Mouse (Mus musculus) neural tube, embryonic 15.5 days (tissue): ENCODE measurements around the gene Il10. TPM values are rescaled to one million over a fixed set of nuclear protein-coding genes. Genes with fewer than 3 reads are reported as not detected.
"Not testable (repeated sequence)": the region's sequence is repeated elsewhere in the genome, so short reads cannot be mapped to it uniquely, and the experiment has no call there.

Source experiments
- ATAC-seq: fragments of 200-750 bp; cut with Nextera tagmentation; 2 replicates; pipeline ENCODE4 v1.8.0; 2017; ENCODE audit warnings: mild to moderate bottlenecking, moderate TSS enrichment, moderate library complexity; ENCODE audit not compliant: low FRiP score
- H3K27ac ChIP-seq: fragments of 300-500 bp; sonication (generic); replicated peaks from 2 replicates; pipeline ENCODE4 v1.5.1; 2015; ENCODE audit warnings: mild to moderate bottlenecking, inconsistent platforms
- H3K27me3 ChIP-seq: fragments of 300-500 bp; sonication (generic); replicated peaks from 2 replicates; pipeline ENCODE4 v1.6.1; 2015; ENCODE audit warnings: inconsistent platforms
- H3K36me3 ChIP-seq: fragments of 300-500 bp; sonication (generic); 2 replicates; pipeline ENCODE4 v1.6.1; 2015; ENCODE audit warnings: inconsistent platforms
- H3K4me1 ChIP-seq: fragments of 300-500 bp; sonication (generic); 2 replicates; pipeline ENCODE4 v1.6.1; 2015; ENCODE audit warnings: inconsistent platforms
- H3K4me2 ChIP-seq: fragments of 300-500 bp; sonication (generic); 2 replicates; pipeline ENCODE4 v1.6.1; 2015; ENCODE audit warnings: inconsistent platforms, mild to moderate bottlenecking, moderate library complexity
- H3K4me3 ChIP-seq: fragments of 300-500 bp; sonication (generic); replicated peaks from 2 replicates; pipeline ENCODE4 v1.5.1; 2015; ENCODE audit warnings: mild to moderate bottlenecking, inconsistent platforms
- H3K9ac ChIP-seq: fragments of 300-500 bp; sonication (generic); replicated peaks from 2 replicates; pipeline ENCODE4 v1.6.1; 2015; ENCODE audit warnings: mild to moderate bottlenecking, inconsistent platforms
- H3K9me3 ChIP-seq: fragments of 300-500 bp; sonication (generic); replicated peaks from 2 replicates; pipeline ENCODE4 v1.6.1; 2016; ENCODE audit warnings: inconsistent platforms
- WGBS: fragments of 180-500 bp; shearing (Covaris S2); methylation state at CpG from one replicate; pipeline ENCODE4 v1.1.7; 2015; ENCODE audit warnings: mixed read lengths; 5-methylcytosine and 5-hydroxymethylcytosine counted together
- polyA plus RNA-seq: library from polyadenylated mRNA; unstranded; fragments of >200 nt; fragmentation: Nextera tagmentation; extraction: Ambion mirVana; gene quantifications from 2 replicates; pipeline ENCODE4 v1.2.1, GENCODE M21; 2015

Il10 gene
- polyA plus RNA-seq, 1 experiment from 2014 or later = not detected

DNA sequence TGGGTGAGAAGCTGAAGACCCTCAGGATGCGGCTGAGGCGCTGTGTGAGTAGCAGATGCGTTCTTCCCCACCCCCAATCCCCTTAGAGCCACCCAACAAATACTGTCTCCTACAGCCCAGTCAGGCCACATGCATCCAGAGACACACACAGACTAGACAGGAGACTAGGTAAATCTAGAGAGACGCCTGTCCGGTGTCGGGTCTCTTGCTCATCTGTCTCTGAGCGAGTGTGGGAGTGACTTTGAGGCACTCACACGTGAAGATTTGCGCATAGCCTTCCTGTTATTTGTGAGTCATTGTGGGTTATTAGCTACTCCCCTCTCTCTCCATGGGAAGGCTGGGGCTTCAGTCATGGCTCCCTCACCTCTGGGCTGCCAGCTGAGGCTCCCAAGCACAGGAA, 1.8 kb downstream of the Il10 start:
- ATAC-seq = no peak
- WGBS = 81% methylated on average over 9 of the region's 9 CpGs

GRCm38 (mm10) chr1:131021900-131022590, 2.4 kb downstream of the Il10 start:
- Histone ChIP-seq H3K4me1 (no peaks in the 10 kb centered on the region), H3K4me2 (no peak overlapping the region), H3K9me3 (no peaks in the 10 kb centered on the region), H3K9ac (no peak overlapping the region), H3K27ac (no peak overlapping the region), H3K36me3 (no peaks in the 10 kb centered on the region), H3K4me3 (no peak overlapping the region), H3K27me3 (no peaks in the 10 kb centered on the region)
- WGBS = 83% methylated on average over 11 of the region's 11 CpGs
- no peak for ATAC-seq

More for the DNA sequence above, 1.8 kb downstream of the Il10 start:
- Histone ChIP-seq H3K4me2 (no peak overlapping the region), H3K4me1 (no peaks in the 10 kb centered on the region), H3K27me3 (no peaks in the 10 kb centered on the region), H3K9ac (no peak overlapping the region), H3K4me3 (no peak overlapping the region), H3K36me3 (no peaks in the 10 kb centered on the region), H3K27ac (no peak overlapping the region), H3K9me3 (no peaks in the 10 kb centered on the region)

DNA sequence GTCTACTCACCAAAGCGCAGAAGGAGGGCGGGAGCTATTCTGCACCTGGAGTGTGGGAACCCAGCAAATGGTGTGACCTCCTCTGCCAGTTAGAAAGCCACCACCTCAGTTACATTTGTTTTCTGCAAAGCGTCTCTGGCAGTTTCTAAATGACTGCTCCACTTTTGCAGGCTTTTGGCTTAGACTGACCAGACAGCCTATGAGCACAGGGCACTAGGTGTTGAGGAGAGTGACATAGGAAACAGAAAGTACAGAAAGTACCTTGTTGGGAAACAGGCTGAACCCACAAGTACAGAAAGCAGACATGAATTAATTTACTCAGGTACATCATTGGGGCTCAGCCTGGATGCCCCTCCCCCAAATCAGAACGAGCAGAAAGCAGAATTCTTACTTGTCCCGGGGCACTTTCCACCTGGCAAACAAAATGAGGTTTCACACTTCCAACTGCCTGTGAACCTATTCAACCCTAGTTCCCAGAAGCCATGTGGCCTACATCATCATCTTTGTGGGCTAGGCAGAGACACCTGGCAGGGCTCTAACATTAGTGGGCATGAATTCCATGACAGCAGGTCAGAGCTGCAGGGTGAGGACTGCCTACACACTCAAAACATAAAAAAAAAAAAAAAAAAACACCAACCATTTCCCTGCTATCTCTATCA, 3.1 kb downstream of the Il10 start:
- 68% methylated on average over 5 of the region's 5 CpGs for WGBS
- H3K36me3 ChIP-seq = no peaks in the 10 kb centered on the region
- ATAC-seq = no peak

DNA sequence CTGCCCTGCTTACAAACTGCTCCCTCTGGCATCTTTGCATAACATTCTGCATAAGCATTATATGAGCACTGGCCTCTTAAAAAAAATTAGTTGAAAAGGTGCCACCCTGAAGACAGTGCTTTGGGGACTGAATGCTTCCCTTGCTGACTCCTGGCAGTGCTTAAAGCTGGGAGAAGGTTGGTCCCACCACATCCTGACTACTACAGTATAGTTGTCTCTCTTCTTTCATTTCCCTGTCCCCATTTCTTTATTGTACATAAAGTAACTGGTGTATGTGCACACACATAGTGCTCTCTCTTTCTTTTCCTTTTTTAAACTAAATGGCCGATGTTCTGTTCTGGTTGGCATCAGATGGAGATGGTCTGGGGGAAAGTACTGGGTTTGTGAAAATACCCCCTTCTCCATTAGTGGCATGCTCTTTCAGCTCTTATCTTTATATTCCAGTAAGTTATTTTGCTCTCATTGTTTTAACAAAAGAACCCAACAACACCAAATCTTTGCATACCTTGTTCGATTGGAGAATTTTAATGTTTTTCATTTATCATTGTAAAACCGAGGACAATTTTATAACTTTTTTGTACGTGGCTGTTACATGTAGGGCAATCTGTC, 3.7 kb downstream of the Il10 start:
- WGBS = 85% methylated on average over 4 of the region's 4 CpGs
- not testable (repeated sequence) for H3K27me3 ChIP-seq, H3K36me3 ChIP-seq, H3K4me2 ChIP-seq, H3K27ac ChIP-seq, H3K4me3 ChIP-seq, H3K4me1 ChIP-seq, H3K9ac ChIP-seq, ATAC-seq, H3K9me3 ChIP-seq

More for the DNA sequence above, 3.1 kb downstream of the Il10 start:
- no peak overlapping the region for H3K4me3 ChIP-seq
- no peak overlapping the region for H3K9ac ChIP-seq
- H3K9me3 ChIP-seq = no peaks in the 10 kb centered on the region
- H3K4me2 ChIP-seq = no peak overlapping the region
- no peaks in the 10 kb centered on the region for H3K4me1 ChIP-seq
- H3K27ac ChIP-seq = no peak overlapping the region
- no peaks in the 10 kb centered on the region for H3K27me3 ChIP-seq

DNA sequence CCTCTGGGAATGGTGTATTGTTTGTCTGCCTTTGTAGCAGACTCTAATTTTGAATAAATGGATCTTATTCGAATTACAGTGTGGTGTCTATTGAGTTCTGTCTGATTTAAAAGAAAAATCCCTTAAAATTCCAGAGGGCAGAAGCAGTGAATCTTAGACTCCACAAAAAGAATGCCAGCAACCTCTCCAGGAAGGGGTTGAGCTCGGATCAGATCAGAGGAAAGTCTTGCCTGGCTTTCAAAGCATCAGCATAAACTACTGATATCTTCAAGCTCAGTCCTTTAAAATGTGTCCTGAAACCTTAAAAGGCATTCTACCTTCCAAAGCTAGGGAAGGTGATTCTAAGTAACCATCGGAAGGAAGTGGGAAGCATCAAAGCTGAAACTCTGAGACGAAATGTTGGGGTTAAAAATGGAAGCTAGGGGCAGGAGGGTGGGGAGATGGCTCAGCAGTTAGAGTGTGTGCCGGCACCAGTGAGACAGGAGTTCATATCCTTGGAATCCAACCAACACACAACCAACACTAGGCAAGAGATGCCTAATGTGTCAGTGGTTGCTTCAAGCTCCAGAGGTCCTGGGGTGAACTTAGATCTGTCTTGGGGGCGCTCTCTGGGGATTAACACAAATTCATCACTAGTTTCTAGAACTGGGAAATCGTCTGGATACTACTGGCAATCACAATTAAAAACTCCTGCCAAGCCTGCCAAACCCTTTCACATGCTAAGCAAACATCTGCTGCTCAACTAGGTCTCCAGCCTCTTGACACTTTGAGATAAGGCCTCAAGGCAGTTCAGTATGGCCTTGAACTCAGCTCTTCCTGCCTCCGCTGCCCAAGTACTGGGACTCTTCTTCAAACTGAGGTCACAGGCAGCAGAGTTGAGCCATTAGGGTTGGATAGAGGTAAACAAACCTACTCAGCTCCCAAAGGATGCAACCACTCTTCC, 5.5 kb downstream of the Il10 start:
- Histone ChIP-seq H3K4me2 (no peak overlapping the region), H3K9me3 (no peaks in the 10 kb centered on the region), H3K4me3 (no peak overlapping the region), H3K36me3 (no peaks in the 10 kb centered on the region), H3K27me3 (no peaks in the 10 kb centered on the region), H3K9ac (no peak overlapping the region), H3K4me1 (no peaks in the 10 kb centered on the region), H3K27ac (no peak overlapping the region)
- ATAC-seq = no peak
- 83% methylated on average over 8 of the region's 8 CpGs for WGBS

GRCm38 (mm10) chr1:131025843-131026190, 6.2 kb downstream of the Il10 start:
- WGBS = 75% methylated on average over 4 of the region's 4 CpGs
- no peaks in the 10 kb centered on the region for H3K36me3 ChIP-seq
- ATAC-seq = no peak
- no peak overlapping the region for H3K27ac ChIP-seq
- H3K4me3 ChIP-seq = no peak overlapping the region
- H3K9ac ChIP-seq = no peak overlapping the region
- no peaks in the 10 kb centered on the region for H3K27me3 ChIP-seq
- no peaks in the 10 kb centered on the region for H3K4me1 ChIP-seq
- H3K9me3 ChIP-seq = no peaks in the 10 kb centered on the region
- no peak overlapping the region for H3K4me2 ChIP-seq

GRCm38 (mm10) chr1:131029215-131029614, 9.6 kb downstream of the Il10 start:
- Histone ChIP-seq H3K27me3 (no peaks in the 10 kb centered on the region), H3K4me1 (no peaks in the 10 kb centered on the region; the same call in 1 of the 2 replicates), H3K9ac (no peak overlapping the region), H3K4me3 (no peak overlapping the region), H3K27ac (no peak overlapping the region), H3K9me3 (no peaks in the 10 kb centered on the region), H3K36me3 (no peaks in the 10 kb centered on the region), H3K4me2 (no peak overlapping the region)
- 94% methylated on average over 3 of the region's 3 CpGs for WGBS
- no peak for ATAC-seq

- Histone ChIP-seq H3K9me3 (no peaks in the 10 kb centered on the region), H3K9ac (no peak overlapping the region), H3K27me3 (no peaks in the 10 kb centered on the region), H3K4me3 (no peak overlapping the region), H3K27ac (no peak overlapping the region), H3K4me1 (no peaks in the 10 kb centered on the region; the same call in 1 of the 2 replicates), H3K36me3 (no peaks in the 10 kb centered on the region), H3K4me2 (no peak overlapping the region)
- 54% methylated on average over 7 of the region's 7 CpGs for WGBS
- ATAC-seq = no peak
Observed at GRCm38 (mm10) chr1:131030261-131030660, 10.6 kb downstream of the Il10 start.

- Histone ChIP-seq H3K27ac (no peak overlapping the region), H3K9me3 (no peaks in the 10 kb centered on the region), H3K4me3 (no peak overlapping the region), H3K4me2 (no peak overlapping the region), H3K4me1 (no peaks in the 10 kb centered on the region; the same call in 1 of the 2 replicates), H3K27me3 (no peaks in the 10 kb centered on the region), H3K36me3 (no peaks in the 10 kb centered on the region), H3K9ac (no peak overlapping the region)
- ATAC-seq = no peak
- 36% methylated on average over 3 of the region's 3 CpGs for WGBS
Observed at GRCm38 (mm10) chr1:131031267-131031666, 11.6 kb downstream of the Il10 start.

DNA sequence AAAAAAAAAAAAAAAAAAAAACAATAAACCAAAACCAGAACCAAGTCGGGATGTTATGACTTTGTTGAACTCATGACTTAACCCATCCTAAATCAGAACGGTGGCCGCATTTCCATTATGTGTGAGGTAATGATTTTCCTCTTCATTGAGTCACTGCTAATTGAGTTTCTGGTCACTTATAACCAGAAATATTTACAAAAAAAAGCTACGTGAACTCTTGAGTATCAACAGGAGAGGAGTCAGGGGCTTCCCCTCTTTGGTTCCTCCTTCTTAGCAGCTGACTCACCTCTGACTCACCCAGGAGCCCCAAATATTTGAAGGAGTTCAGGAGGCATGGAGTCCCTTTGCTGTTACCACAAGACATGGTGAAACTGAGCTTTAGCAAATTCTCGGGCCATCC, 18.4 kb downstream of the Il10 start:
- Histone ChIP-seq H3K9ac (no peak overlapping the region), H3K27ac (no peak overlapping the region), H3K36me3 (no peaks in the 10 kb centered on the region), H3K4me3 (no peak overlapping the region), H3K4me2 (no peak overlapping the region), H3K27me3 (no peaks in the 10 kb centered on the region), H3K9me3 (no peaks in the 10 kb centered on the region), H3K4me1 (no peaks in the 10 kb centered on the region)
- no peak for ATAC-seq
- WGBS = 95% methylated on average over 5 of the region's 5 CpGs

DNA sequence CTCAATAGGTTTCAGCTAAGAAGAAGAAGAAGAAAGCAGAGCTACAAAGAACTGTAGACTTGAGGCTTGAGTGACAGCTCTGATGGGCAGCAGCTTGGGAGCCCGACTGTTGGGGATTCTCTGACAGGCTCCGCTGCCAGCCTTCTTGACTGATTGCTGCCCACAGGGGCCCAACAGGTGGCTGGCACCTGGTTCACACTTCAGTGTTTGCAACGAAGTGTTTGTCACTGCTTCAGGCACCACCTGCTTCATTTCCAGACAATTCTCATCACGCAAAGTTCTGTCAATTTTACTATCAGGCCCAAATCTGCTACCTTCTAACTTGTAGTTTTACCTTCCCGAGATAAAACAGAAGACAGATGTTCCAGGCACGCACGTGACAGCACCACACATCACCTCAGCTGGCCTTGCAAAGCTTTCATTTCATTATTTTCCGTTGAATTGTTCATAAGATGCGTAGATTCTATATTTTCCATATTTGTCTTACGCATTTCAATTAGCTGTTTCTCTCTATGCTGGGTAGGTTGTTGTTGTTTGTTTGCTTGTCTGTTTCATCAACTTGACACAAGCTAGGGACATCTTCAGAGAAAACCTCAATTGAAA, 18.9 kb downstream of the Il10 start:
- no peak overlapping the region for H3K27ac ChIP-seq
- H3K4me2 ChIP-seq = no peak overlapping the region
- no peak overlapping the region for H3K4me3 ChIP-seq
- no peak overlapping the region for H3K9ac ChIP-seq
- H3K4me1 ChIP-seq = no peaks in the 10 kb centered on the region
- ATAC-seq = no peak
- no peaks in the 10 kb centered on the region for H3K36me3 ChIP-seq
- H3K9me3 ChIP-seq = no peaks in the 10 kb centered on the region
- no peaks in the 10 kb centered on the region for H3K27me3 ChIP-seq
- whole genome bisulfite sequencing = 89% methylated on average over 10 of the region's 10 CpGs
